Mouse (Mus musculus): ENCODE measurements around the gene 2310034G01Rik. TPM values are rescaled to one million over a fixed set of nuclear protein-coding genes. Genes with fewer than 3 reads are reported as not detected.
A peak's percentile ranks its signal among the peaks of the same experiment; 100 is the strongest.

The 2310034G01Rik gene
- total RNA-seq, 1 experiment from 2014 or later = not detected

GRCm38 (mm10) chr19:46306268-46306610 lies 43.9 kb downstream of the 2310034G01Rik start:
- no peak for ATAC-seq (ENCODE audit: extremely low read depth, insufficient number of reproducible peaks, low FRiP score, poor library complexity, severe bottlenecking)

GRCm38 (mm10) chr19:46305432-46306267 lies 44.5 kb downstream of the 2310034G01Rik start:
- ATAC-seq (ENCODE audit: extremely low read depth, insufficient number of reproducible peaks, low FRiP score, poor library complexity, severe bottlenecking) = peak; percentile 42

DNA sequence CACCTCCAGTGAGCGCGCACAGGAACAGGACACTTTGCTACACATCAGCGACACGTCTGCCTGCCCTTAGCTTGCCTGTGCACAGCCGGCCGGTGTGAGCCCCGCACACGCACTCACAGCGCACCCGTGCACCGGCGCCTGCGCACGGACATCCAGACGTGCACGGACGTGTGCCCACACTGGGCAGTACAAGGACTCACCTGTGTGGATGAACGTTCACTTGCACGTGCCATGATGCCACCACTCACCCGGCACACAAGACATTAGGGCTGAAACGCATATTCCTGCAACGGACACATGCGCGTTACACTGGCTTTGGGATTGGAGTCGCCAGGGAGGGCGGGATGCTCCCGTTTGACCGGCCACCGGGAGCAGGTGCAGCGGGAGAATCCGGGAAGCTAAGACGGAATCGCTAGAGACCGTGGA lies 45.2 kb downstream of the 2310034G01Rik start:
- ATAC-seq (ENCODE audit: extremely low read depth, insufficient number of reproducible peaks, low FRiP score, poor library complexity, severe bottlenecking) = no peak

- peak; percentile 68 for ATAC-seq (ENCODE audit: extremely low read depth, insufficient number of reproducible peaks, low FRiP score, poor library complexity, severe bottlenecking)
Observed at GRCm38 (mm10) chr19:46304216-46304841, 45.8 kb downstream of the 2310034G01Rik start, which contains the start of gene Nfkb2. Gene Nfkb2 (plus strand): TSS chr19:46304320.

DNA sequence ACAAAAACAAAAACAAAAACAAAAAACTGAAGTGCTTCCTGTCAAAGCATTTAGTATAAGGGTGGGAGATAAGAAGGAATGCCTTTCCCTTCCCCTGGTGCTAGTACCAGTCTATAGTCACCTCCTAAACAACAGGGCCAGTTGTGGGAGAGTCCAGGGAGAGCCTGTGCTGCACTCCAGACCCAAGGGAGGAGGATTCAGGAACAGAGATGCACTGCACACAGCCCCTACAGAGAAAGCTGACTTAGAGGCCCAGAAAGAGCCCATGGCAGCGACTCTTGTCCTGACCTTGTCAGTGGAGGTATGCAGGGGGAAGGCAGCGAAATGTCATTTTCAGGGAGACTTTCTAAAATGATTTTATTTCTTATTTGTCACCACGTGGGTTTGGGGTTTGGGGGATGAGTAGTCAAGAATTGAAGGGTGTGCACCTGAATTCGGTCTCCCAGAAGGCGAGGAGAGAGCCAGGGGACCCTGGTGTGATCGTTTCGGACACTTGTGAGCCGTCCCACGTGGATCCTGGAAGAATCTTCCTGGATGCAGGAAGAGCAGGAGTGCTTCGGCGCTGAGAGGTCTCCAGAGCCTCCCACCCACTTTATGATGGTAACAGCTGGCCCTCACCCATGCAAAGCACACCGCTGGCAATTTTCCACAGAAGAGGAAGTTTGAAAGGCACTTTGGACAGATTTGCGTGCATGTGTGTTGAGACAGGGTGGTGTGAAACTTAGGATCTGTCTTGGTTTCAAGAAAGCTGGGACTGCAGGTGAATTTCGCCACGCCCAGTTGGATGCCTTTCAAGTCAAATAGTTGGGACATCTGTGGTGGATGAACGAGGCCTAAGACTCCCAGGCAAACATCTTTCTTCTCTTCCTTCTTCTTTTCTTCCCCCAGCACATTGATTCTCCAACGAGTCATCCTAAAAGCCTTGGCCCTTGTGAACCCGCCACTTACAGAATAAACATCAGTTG lies 46.6 kb downstream of the 2310034G01Rik start:
- no peak for ATAC-seq (ENCODE audit: extremely low read depth, insufficient number of reproducible peaks, low FRiP score, poor library complexity, severe bottlenecking)

GRCm38 (mm10) chr19:46302551-46302950 lies 47.6 kb downstream of the 2310034G01Rik start:
- ATAC-seq (ENCODE audit: extremely low read depth, insufficient number of reproducible peaks, low FRiP score, poor library complexity, severe bottlenecking) = no peak

DNA sequence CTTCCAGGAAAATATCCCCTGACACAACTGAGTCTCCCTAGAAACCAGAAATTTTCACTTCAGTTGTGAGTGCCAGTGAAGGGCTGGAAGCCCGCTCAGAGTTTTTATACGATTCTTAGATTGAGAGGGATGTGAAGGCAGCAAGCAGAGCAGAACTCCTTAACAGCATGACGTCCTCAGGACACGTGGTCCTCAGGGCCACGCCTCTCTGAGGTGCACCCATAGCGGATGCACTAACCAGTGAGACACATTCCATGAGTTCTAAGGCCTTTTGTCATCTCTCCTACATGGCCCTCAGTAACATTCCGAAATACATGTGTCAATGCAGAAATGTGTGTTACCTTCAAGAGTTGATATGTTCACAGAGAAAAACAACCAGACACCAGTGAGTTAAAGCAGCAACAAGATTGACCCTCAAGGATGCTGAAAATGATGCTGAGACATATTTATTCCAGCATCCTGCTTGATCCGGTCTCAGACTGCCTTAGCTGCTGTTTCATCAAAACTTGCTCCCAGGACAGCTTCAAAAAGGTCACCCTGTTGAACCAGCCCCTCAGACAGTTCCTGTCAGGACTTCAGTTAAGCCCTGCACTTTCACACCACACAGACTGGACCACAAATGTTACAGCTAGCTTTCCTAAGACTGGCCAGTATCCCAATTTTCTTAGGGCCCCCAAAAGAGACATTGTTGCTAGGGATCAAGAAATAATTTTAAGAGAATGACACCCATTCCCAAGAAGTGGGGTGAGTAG lies 49.6 kb downstream of the 2310034G01Rik start:
- ATAC-seq (ENCODE audit: extremely low read depth, insufficient number of reproducible peaks, low FRiP score, poor library complexity, severe bottlenecking) = no peak

Other genes with a start within 250 kb of the 2310034G01Rik start
- gene Elovl3, start 218.4 kb downstream of the 2310034G01Rik start, total RNA-seq (2017) = not detected in 2 replicates
- not detected in 2 replicates for gene Pitx3, start 202.0 kb downstream of the 2310034G01Rik start, total RNA-seq (2017)
- gene Gbf1, start 197.8 kb downstream of the 2310034G01Rik start, total RNA-seq (2017) = 63.4 and 84.7 TPM in 2 replicates
- gene Nfkb2, start 46.0 kb downstream of the 2310034G01Rik start, total RNA-seq (2017) = 84.7 and 87.8 TPM in 2 replicates
- 2.2 and 2.8 TPM in 2 replicates for gene Psd, start 23.1 kb downstream of the 2310034G01Rik start, total RNA-seq (2017)
- gene Fbxl15, start 22.1 kb downstream of the 2310034G01Rik start, total RNA-seq (2017) = 1.8 and 3.1 TPM in 2 replicates
- gene Cuedc2, start 11.6 kb downstream of the 2310034G01Rik start, total RNA-seq (2017) = 32.4 and 53.2 TPM in 2 replicates
- gene Mfsd13a, start 9.2 kb downstream of the 2310034G01Rik start, total RNA-seq (2017) = 0.37 TPM in 1 of 2 replicates, not detected in the other
- 105 and 111 TPM in 2 replicates for gene Actr1a, start 45.4 kb upstream of the 2310034G01Rik start, total RNA-seq (2017)
- 19.6 and 21.3 TPM in 2 replicates for gene Sufu, start 46.6 kb upstream of the 2310034G01Rik start, total RNA-seq (2017)
- gene Trim8, start 151.4 kb upstream of the 2310034G01Rik start, total RNA-seq (2017) = 36.7 and 47.5 TPM in 2 replicates
- gene Arl3, start 222.9 kb upstream of the 2310034G01Rik start, total RNA-seq (2017) = 26.3 and 31.1 TPM in 2 replicates
- gene Sfxn2, start 223.1 kb upstream of the 2310034G01Rik start, total RNA-seq (2017) = 20.3 and 21.1 TPM in 2 replicates
- gene Wbp1l, start 248.8 kb upstream of the 2310034G01Rik start, total RNA-seq (2017) = 77.1 and 79.3 TPM in 2 replicates

All from neutrophil, adult 5-6 weeks (primary cell).